Mouse (Mus musculus) liver, adult (tissue): ENCODE results near the gene Kcnk13.

ENCODE experiments used
- GATA4 ChIP-seq: IDR thresholded peaks from 2 replicates; pipeline ENCODE4 v1.6.1; 2014; ENCODE audit warnings: mild to moderate bottlenecking, low read length; ENCODE audit not compliant: insufficient replicate concordance

Kcnk13 gene

DNA sequence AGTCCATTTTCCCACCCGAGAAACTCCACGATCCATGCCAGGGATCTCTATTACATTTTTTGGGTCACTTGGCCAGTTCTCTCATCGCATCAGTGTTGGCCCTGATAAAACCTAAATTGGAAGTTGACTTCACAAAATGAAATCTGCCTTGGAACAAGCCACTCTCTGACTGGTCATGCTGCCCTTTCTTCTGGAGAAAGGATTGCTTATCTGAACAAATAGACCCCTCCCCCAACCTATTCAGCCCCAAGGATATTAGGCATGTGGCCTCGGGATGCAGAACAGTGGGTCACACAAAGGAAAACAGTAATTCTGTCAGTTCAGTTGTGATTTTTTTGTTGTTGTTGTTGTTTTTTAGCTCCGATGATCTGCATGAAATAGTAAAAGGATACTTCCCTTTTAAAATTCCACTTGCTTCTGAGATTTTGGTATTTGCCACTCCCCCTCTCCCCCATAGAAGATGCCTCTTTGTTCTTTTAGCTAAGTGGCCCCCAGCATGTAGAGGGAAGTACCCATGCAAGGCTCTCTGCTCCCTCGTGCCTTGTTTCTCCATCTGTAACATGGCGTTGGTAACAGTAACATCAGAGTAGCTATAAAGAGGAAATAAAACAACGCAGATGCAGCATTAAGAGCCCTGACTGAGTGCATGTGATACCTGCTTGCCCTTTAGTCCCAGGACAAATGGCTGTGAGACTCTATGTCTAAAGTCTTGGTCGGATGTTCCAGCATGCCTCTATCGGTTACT is 29.0 kb downstream of the Kcnk13 start:
- TF ChIP-seq GATA4 = no peak

DNA sequence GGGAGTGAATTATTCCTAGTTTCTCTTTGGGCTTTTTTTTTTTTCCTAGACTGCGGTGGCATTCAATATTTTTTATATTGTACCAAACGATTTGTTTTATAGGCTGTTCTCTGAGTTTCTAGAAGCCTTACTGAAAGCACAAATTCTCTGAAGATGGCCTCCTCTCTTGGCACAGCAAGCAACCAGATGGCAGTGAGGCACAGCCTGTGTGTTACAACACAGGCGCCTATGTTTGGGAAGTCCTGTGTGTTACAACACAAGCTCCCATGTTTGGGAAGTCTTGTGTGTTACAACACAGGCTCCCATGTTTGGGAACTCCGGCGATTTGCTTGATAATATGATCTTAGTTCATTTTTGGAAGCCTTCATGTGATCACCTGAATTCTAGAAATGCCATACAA is 31.7 kb downstream of the Kcnk13 start:
- no peak for TF ChIP-seq GATA4

DNA sequence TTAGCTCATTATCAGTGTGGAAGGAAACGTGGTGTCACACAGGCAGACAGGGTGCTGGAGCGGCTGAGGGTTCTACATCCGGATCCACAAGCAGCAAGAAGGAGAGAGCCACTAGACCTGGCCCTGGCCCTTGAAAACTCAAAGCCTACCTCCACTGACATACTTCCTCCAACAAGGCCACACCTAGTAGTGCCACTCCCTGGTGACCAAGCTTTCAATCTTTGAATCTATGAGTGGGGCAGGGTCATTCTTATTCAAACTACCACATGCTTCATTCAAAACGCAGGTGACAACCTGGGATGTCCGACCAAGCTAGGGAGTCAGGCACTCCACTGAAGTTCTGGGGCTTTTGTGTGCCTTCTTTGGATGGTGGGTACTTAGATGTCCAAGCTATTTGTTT is 35.4 kb downstream of the Kcnk13 start:
- TF ChIP-seq GATA4 = no peak

DNA sequence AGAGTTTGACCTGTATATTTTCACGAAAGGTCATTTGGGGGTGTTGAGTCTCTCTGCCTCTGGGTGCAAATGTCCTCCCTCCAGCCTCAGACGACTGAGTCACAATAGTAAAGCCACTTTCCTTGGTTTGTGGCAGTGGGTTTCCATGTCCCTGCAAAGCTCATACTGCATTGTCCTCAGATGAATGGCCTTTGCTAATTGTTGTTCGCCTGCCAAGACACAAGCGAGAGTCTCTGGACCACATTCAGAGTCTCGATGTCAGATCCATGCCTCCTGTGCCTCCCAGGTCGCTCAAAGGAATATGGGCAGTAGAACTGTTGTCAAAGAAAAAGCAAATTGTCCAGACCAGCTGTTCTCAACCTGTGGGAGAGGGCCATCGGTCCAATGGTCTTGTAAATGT is 36.1 kb downstream of the Kcnk13 start:
- no peak for TF ChIP-seq GATA4

DNA sequence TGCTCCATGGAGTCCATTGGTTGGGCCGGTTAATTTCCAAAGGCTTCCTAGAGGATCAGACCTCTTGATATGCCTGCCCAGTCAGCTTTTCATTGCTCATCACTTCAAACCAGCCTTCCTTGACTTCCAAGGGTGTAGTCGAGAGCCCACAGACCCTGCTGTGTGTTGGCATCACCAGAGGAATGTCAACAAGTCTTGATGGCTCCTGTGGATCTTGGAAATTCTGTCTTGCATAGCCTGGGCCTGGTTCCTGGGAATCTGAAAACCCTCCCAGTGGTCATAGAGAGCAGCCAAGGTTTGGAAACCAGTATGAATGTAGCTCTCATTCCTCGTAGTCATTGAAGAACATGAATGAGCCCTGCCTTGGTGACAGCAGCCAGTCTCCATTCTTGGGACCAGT is 36.9 kb downstream of the Kcnk13 start:
- no peak for TF ChIP-seq GATA4

DNA sequence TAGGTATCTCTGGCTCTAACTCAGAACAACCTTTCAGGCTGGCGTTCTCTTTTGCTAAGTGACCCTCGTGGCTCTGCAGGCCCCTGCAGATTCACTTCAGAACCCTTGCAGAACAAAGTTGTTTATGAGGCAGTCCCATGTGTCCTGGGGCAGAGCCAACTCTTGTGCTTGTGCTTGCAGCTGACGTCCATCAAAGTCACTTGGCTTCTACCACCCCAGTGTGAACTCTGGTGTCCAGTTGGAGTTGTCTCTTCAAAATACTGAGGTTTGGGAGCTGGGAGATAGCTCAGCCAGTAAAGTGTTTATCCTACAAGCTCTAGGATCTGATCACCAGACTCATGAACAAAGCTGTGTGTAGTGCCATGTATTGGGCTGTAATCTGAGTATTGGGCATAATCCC is 37.6 kb downstream of the Kcnk13 start:
- TF ChIP-seq GATA4 = no peak

DNA sequence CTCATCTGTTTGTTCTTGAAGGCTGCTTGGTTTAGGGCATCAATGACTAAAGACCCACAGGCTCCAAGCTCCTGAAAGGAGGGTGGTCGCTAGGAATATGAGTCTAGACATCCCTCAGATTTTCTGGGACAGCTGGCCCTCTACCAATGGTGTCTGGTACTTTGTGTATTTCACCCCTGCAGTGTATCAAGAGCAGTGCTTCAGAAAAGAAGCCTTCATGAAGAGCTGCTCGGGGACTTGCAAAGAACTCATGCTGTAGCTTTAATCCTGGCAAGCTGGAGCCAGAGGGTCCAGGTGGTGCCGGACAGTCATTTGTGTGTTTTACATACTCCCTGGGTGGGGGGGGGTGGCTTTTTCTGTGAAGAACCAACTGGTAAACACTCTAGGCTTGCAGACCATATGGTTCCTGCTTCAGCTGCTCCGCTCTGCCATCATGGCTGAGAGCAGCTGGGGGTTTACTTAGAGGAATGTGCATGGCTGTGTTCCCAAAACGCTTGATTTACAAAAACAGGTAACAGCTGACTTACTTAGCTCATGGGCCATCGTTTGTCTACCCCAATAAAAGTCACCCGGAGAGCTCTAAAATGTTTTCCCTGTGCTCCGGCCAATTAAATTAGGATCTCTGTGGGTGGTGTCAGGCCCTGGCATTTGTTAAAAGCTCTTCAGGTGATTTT is 38.8 kb downstream of the Kcnk13 start:
- TF ChIP-seq GATA4 = no peak

DNA sequence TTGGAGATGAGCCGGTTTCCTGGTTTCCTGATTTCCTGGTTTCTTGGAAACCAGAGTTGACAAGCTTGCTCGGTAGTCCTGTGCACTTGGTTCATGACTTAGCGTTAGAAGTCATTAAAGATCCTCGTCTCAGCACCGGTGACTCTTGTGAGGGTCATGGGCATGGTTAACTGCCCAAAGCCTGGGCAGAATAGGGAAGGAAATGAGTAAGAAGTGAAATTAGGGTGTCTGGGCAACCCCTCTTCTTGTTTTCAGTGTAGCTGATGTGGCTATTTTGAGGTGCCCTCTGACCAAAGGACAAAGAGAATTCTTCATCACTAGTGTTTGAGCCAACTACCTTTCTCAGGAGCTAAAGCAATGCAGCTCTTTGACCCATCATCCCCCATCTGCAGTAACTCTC is 41.0 kb downstream of the Kcnk13 start:
- no peak for TF ChIP-seq GATA4

DNA sequence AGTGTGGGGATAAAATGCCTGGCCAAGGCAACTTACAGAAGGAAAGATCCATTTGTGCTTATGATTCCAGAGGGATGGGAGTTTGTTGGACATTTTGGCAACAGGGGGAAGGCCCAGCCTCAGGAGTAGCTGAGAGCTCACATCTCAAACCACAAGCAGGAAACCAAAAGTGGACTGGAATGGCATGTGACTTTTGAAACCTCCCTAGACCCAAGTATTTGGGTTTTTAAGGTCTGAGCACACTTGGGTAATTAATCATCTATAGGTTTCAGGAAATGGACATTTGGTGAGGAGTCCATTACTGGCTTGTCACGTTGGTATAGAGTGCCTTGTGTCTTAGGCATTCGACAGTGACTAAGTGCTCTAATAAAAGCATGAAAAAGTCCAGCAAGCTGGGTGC is 42.4 kb downstream of the Kcnk13 start:
- no peak for TF ChIP-seq GATA4

DNA sequence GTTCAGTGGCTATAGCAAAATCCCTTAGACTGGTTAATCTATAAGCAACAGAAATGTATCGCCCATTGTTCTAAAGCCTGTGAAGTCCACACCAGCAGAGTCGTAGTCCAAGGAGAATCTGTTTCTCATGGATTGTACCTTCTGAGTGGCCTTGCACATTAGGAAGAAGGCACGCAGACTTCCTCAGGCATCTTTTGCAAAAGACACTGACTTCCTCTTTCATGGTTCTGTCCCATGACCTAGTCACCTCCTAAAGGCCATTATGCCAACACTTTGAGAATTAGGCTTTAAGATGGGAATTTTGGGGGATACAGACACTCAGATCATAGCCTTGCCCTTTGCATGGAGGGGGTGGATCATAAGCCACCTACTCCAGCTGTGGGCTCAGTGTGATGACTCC is 48.5 kb downstream of the Kcnk13 start:
- TF ChIP-seq GATA4 = no peak

DNA sequence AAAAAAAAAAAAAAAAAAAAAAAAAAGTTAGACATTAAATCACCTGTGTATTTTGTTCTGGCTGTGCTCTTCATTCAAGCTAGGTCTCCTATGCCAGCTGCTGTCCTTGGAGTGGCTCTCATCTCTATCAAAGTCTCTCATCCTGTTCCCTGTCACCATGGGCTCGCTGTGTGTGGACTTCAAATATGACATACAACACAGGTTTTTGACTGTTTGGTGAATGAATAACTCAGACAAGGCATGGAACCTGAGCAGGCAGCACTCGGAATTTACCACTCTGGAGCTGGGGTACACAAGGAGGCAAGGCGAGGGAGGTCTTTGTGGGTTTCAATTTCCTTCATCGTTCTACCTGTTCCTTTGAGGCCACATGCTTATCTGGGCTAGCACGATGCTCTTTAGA is 50.8 kb downstream of the Kcnk13 start:
- TF ChIP-seq GATA4 = no peak

DNA sequence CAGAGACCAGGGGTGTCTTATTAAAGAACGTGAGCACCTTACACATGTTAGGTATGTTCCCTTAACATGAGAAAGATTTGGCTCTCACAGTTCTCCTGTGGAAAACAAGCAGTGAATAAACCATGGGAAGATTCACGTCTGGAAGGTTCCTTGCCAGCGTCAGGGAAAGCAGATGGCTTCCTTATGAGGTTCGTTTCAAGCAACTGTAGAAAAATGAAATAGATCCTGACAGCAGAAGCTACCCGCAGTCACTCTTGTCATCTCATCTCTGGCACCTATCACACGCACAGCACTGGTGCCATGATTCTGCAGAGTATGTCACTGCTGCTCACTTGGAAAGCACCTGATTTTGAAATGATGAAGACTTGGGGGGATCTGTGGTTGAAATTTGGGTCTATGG is 53.4 kb downstream of the Kcnk13 start:
- TF ChIP-seq GATA4 = no peak

DNA sequence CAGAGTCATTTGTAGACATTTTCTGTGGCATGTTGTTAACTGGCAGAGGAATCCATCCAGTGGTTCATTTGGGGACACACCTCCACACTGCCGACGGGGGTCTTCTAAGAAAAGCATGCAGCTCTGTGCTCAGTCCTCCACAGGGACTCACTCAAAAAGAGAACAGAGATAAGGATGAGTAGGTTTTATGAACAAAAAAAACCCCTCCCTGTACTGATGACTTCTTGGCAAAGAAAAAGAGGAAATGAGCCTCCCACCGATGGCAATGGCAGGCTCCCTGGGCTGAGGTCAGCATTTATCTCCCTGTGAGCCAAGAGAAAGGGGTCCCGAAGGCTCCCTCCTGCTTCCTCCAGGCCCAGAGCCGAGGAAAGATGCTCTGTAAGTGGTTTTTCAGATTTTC is 58.2 kb downstream of the Kcnk13 start:
- TF ChIP-seq GATA4 = no peak

DNA sequence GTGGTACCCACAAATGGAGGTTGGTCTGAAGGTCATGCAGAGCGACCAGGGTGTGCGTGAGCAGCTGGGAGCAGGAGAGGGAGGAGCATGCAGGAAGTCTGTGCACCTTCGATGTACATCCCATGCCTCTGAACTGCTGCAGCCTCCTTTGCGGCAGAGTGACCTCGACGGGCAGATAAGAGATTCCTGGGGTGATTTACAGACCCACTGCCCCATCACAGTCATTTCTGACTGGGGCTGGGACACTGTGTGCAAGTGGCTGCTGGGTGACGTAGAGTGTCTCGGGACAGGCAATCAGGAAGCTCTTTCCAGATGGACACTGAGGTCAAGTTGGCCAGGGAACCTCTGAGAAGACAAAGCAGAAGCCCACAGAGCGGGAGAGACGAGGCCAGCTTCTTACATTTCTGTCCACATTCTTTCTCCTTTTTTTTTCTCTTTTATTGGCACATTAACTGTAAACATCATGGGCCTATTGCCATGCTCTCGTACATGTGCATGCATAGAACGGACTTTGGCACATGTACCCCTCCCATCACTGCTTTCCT is 59.6 kb downstream of the Kcnk13 start:
- TF ChIP-seq GATA4 = no peak

DNA sequence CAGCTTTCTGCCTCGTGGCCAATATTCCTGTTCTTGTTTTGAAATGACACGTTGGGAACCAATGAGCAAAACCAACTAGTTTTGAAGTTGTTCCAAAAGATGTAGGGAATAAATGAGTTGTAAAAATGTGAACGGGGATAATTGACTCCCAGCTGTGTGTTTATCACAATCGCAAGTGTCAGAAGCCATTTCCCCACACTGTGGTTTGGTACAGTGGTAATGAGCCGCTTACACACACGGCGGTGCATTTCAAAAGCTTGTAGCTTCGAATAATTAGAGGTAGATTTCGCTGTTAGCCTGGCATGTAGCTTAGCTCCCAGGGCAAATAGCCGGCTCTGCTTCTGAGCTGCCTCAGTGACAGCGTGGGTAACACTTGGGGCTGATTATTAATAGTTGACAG is 61.4 kb downstream of the Kcnk13 start:
- no peak for TF ChIP-seq GATA4

DNA sequence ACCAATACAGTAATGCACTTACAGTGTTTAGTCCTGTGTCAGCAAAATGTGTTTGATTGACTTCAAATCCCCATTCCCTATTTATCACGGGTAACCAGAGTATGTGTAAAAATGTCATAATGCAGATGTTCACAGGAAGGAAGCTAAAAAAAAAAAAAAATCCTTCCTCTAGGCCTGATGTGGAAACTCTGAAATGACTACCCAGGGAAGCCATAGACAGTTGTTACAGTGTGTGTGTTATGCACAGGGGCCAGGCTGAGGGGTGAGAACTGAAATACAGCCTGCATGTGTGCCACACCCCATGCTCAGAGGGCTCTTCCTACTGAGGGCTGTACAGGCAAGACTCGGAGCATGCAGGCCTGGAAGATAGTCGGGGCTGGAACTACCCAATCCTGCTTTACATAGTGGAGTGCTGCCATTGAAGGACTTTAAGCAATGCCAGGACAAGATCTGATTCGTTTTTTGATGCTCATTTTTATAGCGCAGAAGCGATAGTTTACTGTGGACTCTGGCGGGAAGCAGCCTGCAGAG is 62.5 kb downstream of the Kcnk13 start:
- TF ChIP-seq GATA4 = no peak
